Mouse (Mus musculus): ENCODE results near the gene Btbd9. TPM values are rescaled to one million over a fixed set of nuclear protein-coding genes. Genes with fewer than 3 reads are reported as not detected.

Gene Btbd9
- total and polyA plus RNA-seq, 2 experiments: 12.7 to 12.8 TPM

- DNase-seq (ENCODE audit: extremely low read depth, low read depth, low spot score): no peak
- WGBS: 51% methylated on average over 2 of the region's 2 CpGs
- TF ChIP-seq CTCF (IDR thresholded peaks at IDR 0.05; ENCODE audit: low read depth, low read length) (no peak), POLR2A (IDR thresholded peaks at IDR 0.05; ENCODE audit: extremely low read depth, insufficient read depth, low read length) (no peak)
- no peaks in the 10 kb centered on the region for H3K79me2 ChIP-seq (ENCODE audit: control insufficient read depth, insufficient read depth, low read length)
- no peak overlapping the region for H3K9ac ChIP-seq (ENCODE audit: low read depth, low read length)
- H3K36me3 ChIP-seq (ENCODE audit: control insufficient read depth, insufficient read depth, low read length): no peaks in the 10 kb centered on the region
- H3K27me3 ChIP-seq (ENCODE audit: control insufficient read depth, insufficient read depth, low read length): no peaks in the 10 kb centered on the region
- no peak overlapping the region for H3K4me3 ChIP-seq (ENCODE audit: insufficient read depth, low read depth, low read length)
- H3K27ac ChIP-seq (replicated peaks; ENCODE audit: insufficient read depth, low read depth, low read length): no peak overlapping the region
- H3K4me1 ChIP-seq (ENCODE audit: control insufficient read depth, insufficient read depth, low read length): no peaks in the 10 kb centered on the region
Measured at GRCm38 (mm10) chr17:30304766-30305165, 271.5 kb downstream of the Btbd9 start.

- Histone ChIP-seq H3K4me1 (ENCODE audit: control insufficient read depth, insufficient read depth, low read length) (no peaks in the 10 kb centered on the region), H3K27ac (replicated peaks; ENCODE audit: insufficient read depth, low read depth, low read length) (no peak overlapping the region), H3K36me3 (ENCODE audit: control insufficient read depth, insufficient read depth, low read length) (no peaks in the 10 kb centered on the region), H3K9ac (ENCODE audit: low read depth, low read length) (no peak overlapping the region), H3K4me3 (ENCODE audit: insufficient read depth, low read depth, low read length) (no peak overlapping the region), H3K79me2 (ENCODE audit: control insufficient read depth, insufficient read depth, low read length) (no peaks in the 10 kb centered on the region), H3K27me3 (ENCODE audit: control insufficient read depth, insufficient read depth, low read length) (no peaks in the 10 kb centered on the region)
- no peak for DNase-seq (ENCODE audit: extremely low read depth, low read depth, low spot score)
- 74% methylated on average over 2 of the region's 2 CpGs for WGBS
- TF ChIP-seq POLR2A (IDR thresholded peaks at IDR 0.05; ENCODE audit: extremely low read depth, insufficient read depth, low read length): no peak
- TF ChIP-seq CTCF (IDR thresholded peaks at IDR 0.05; ENCODE audit: low read depth, low read length): no peak
Measured at GRCm38 (mm10) chr17:30301338-30301737, 274.9 kb downstream of the Btbd9 start.

- DNase-seq (ENCODE audit: extremely low read depth, low read depth, low spot score): no peak
- Histone ChIP-seq H3K4me3 (ENCODE audit: insufficient read depth, low read depth, low read length) (no peak overlapping the region), H3K36me3 (ENCODE audit: control insufficient read depth, insufficient read depth, low read length) (no peaks in the 10 kb centered on the region), H3K79me2 (ENCODE audit: control insufficient read depth, insufficient read depth, low read length) (no peaks in the 10 kb centered on the region), H3K27ac (replicated peaks; ENCODE audit: insufficient read depth, low read depth, low read length) (no peak overlapping the region), H3K4me1 (ENCODE audit: control insufficient read depth, insufficient read depth, low read length) (no peaks in the 10 kb centered on the region), H3K27me3 (ENCODE audit: control insufficient read depth, insufficient read depth, low read length) (no peaks in the 10 kb centered on the region), H3K9ac (ENCODE audit: low read depth, low read length) (no peak overlapping the region)
- TF ChIP-seq POLR2A (IDR thresholded peaks at IDR 0.05; ENCODE audit: extremely low read depth, insufficient read depth, low read length) (no peak), CTCF (IDR thresholded peaks at IDR 0.05; ENCODE audit: low read depth, low read length) (no peak)
- WGBS: 97% methylated on average over 8 of the region's 8 CpGs
Measured at GRCm38 (mm10) chr17:30297432-30297831, 278.9 kb downstream of the Btbd9 start.

- H3K36me3 ChIP-seq (ENCODE audit: control insufficient read depth, insufficient read depth, low read length): no peaks in the 10 kb centered on the region
- H3K4me1 ChIP-seq (ENCODE audit: control insufficient read depth, insufficient read depth, low read length): no peaks in the 10 kb centered on the region
- no peaks in the 10 kb centered on the region for H3K79me2 ChIP-seq (ENCODE audit: control insufficient read depth, insufficient read depth, low read length)
- no peak overlapping the region for H3K27ac ChIP-seq (replicated peaks; ENCODE audit: insufficient read depth, low read depth, low read length)
- WGBS: 84% methylated on average over 8 of the region's 8 CpGs
- no peak for DNase-seq (ENCODE audit: extremely low read depth, low read depth, low spot score)
- H3K4me3 ChIP-seq (ENCODE audit: insufficient read depth, low read depth, low read length): no peak overlapping the region
- TF ChIP-seq POLR2A (IDR thresholded peaks at IDR 0.05; ENCODE audit: extremely low read depth, insufficient read depth, low read length) (no peak), CTCF (IDR thresholded peaks at IDR 0.05; ENCODE audit: low read depth, low read length) (no peak)
- H3K9ac ChIP-seq (ENCODE audit: low read depth, low read length): no peak overlapping the region
- no peaks in the 10 kb centered on the region for H3K27me3 ChIP-seq (ENCODE audit: control insufficient read depth, insufficient read depth, low read length)
Measured at GRCm38 (mm10) chr17:30296069-30296468, 280.2 kb downstream of the Btbd9 start.

GRCm38 (mm10) chr17:30292666-30293065, 283.6 kb downstream of the Btbd9 start:
- H3K79me2 ChIP-seq (ENCODE audit: control insufficient read depth, insufficient read depth, low read length): no peaks in the 10 kb centered on the region
- H3K4me1 ChIP-seq (ENCODE audit: control insufficient read depth, insufficient read depth, low read length): no peaks in the 10 kb centered on the region
- H3K9ac ChIP-seq (ENCODE audit: low read depth, low read length): no peak overlapping the region
- WGBS: 85% methylated on average over 6 of the region's 6 CpGs
- no peak overlapping the region for H3K4me3 ChIP-seq (ENCODE audit: insufficient read depth, low read depth, low read length)
- no peak for DNase-seq (ENCODE audit: extremely low read depth, low read depth, low spot score)
- TF ChIP-seq CTCF (IDR thresholded peaks at IDR 0.05; ENCODE audit: low read depth, low read length) (no peak), POLR2A (IDR thresholded peaks at IDR 0.05; ENCODE audit: extremely low read depth, insufficient read depth, low read length) (no peak)
- H3K36me3 ChIP-seq (ENCODE audit: control insufficient read depth, insufficient read depth, low read length): no peaks in the 10 kb centered on the region
- H3K27me3 ChIP-seq (ENCODE audit: control insufficient read depth, insufficient read depth, low read length): no peaks in the 10 kb centered on the region
- H3K27ac ChIP-seq (replicated peaks; ENCODE audit: insufficient read depth, low read depth, low read length): no peak overlapping the region

GRCm38 (mm10) chr17:30285641-30286040, 290.6 kb downstream of the Btbd9 start:
- Histone ChIP-seq H3K36me3 (ENCODE audit: control insufficient read depth, insufficient read depth, low read length) (no peaks in the 10 kb centered on the region), H3K4me3 (ENCODE audit: insufficient read depth, low read depth, low read length) (no peak overlapping the region), H3K9ac (ENCODE audit: low read depth, low read length) (no peak overlapping the region), H3K4me1 (ENCODE audit: control insufficient read depth, insufficient read depth, low read length) (no peaks in the 10 kb centered on the region), H3K27ac (replicated peaks; ENCODE audit: insufficient read depth, low read depth, low read length) (no peak overlapping the region), H3K79me2 (ENCODE audit: control insufficient read depth, insufficient read depth, low read length) (no peaks in the 10 kb centered on the region), H3K27me3 (ENCODE audit: control insufficient read depth, insufficient read depth, low read length) (no peaks in the 10 kb centered on the region)
- no peak for DNase-seq (ENCODE audit: extremely low read depth, low read depth, low spot score)
- no peak for TF ChIP-seq POLR2A (IDR thresholded peaks at IDR 0.05; ENCODE audit: extremely low read depth, insufficient read depth, low read length)
- no peak for TF ChIP-seq CTCF (IDR thresholded peaks at IDR 0.05; ENCODE audit: low read depth, low read length)
- 100% methylated on average over 2 of the region's 2 CpGs for WGBS
